Mouse (Mus musculus) layer of hippocampus, adult 9-10 months (tissue): ENCODE measurements at regions not wholly inside any gene's neighbourhood (a gene's known extent, or its start where the extent isn't known, plus 50 kb on each side); places are given as distances from the start of the nearest gene placed in this dataset.

ENCODE experiments used
- DNase-seq: peaks from one replicate; pipeline ENCODE4 v3.0.0; 2022; ENCODE audit warnings: low spot score

DNA sequence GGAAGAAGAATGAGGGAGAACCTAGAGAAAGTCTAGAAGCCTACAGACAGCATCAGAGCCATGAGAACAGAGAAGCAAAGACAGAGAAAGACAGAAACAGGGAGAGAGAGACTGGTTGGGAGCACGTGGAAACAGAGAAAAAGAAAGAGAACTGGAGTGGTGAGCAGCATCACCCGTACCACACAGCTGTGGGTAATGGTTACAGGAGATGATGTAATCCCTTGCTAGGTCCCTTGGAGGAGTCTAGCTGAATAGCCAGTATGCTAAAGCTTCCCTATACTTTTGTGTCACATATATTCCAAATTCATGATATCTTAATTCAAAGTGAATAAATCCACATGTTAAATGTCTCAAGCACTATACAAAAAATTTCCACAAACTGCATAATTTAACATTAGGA, 284.0 kb downstream of the 4930544G11Rik start:
- no peak for DNase-seq

DNA sequence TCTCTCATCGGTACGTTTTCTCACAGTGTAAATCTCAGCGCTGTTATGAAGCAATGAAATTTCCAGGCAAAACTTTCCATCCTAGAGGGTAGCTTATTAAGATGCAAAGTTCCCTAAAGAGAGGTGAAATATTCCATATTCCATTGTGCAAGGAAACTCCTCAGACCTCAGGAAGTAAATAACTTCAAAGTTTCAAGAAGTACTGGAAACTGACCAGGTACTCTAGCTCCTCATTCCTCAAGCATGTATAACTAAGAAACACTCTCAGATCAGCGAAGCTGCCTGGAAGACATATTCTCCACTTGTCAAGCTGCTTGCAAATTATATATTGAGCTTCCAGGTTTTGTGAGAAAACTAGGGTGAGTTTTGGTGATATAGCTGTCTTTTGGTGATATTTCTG, 279.8 kb upstream of the Mad2l1 start:
- no peak for DNase-seq

DNA sequence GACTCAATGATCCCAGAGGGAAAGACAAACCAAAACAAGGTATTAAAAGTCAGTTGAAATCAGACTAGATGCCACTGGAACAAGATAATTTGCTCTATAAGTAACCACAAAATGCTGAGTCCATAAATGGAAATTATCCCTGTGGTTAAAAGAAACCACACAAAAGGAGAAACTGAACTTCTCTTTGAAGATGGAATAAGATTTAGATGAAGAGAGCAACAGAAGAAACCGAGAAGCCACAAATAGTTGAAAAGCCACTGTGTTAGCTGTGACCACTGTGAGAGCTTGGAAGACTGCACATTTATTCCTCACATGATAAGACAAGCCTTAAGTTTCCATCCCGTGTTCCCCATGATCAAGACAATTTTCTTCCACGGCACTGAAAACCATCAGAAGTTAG, 271.8 kb upstream of the Mad2l1 start:
- no peak for DNase-seq

DNA sequence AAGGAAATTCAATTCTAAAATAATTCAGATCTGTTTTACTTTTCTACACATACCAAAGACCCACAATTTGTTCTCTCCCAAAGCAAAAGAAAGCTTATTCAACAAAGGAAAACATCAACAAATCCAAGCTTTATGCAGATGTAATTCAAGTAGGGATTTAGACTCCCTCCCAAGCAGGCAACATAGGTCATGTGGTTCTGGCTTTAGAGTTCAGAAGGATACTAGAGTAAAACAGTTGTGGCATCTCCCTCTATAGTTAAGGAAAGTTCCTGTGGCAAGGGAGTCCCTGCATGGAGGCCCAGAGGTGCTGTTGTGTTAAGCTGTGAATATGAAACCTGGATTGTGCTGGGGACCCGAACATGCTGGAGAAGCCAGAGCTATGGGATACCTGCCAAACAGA, 271.3 kb upstream of the Mad2l1 start:
- DNase-seq: no peak

DNA sequence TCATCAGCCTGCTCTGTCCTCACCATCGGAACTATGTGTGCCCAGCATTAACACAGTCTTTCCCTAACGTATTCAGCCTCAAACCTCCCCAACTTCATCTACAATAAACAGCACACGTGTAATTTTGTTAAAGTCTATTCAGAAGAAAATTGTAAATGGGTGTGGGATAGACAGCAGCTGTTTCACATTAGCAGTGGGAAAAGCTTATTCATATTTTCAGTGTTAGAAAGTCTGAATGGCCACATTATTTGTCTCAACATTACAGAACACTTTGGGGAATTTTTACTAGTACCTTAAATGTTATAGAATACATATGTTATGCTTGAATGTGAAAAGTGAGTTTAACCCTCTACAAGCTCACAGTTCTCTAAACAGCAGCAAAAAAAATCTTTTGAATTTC, 266.8 kb upstream of the Mad2l1 start:
- DNase-seq: no peak

DNA sequence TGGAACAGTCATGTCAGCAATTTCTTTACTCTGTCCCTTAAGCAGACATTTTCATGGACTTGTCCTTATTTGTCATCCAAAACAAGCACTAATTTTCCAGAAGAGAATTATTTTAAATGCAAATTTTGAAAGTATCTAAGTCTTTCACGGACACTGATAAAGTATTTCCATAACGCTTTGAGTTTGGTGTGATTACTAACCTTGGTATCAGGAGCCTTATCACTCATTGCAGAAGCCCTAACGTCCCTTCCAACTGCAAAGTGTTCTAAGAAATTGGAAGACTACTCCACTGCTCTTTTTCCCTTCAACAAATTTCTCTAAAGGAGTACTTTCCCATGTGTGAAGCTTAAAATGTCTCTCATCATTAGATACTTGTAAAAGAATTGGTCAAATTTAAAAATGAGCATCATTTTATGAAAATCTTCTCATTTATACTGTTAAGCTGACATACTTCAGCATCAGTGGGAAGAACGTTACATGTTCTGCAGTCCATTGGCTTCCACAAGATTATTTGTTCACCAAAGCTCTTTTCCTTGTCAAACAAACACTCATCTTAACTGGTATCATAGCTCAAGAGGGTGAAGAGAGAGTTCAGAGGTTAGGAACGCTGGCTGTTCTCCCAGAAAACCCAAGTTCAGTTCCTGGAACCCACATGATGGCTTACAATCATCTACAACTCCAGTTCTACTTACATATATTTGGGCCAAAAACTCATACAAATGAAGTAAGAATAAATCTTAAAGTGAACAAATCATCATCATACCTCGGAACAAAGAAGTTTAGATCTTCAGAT, 263.6 kb upstream of the Mad2l1 start:
- DNase-seq: no peak

DNA sequence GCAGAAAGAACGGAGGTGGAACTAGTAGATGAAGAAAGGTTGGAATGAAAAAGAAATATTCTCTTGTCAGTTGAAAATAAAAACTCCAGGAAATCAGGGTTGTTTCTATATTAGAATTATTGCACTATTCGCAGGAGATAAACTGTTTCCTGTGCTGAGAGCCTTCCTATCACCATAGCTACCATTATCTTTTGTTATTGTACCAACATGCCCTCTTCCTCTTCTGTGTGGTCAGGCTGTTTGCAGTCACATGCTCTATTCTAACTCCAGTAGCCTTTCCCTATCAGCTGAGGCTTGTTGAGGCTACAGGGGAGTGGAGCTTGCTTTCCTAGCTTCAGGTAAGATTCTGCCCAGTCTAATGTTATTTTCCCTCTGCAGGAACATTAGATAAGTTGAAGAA, 263.0 kb upstream of the Mad2l1 start:
- DNase-seq: no peak

DNA sequence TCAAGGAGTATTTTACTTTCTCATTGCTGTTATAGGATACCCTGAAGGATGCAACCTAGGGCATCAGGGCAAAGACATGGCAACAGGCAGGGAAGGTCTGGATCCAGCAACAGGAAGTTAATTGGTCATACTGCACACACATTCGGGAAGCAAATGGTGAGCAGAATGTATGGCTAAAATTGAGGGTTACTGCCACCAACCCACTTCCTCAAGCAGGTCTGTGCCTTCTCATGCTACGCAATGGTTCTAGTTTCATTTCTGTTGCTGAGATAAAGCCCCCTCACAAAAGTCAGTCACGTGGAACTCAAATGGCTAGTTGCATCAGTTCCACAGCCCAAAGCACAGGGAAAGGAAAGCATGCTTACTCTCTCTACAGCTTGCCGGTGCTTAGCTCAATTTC, 260.5 kb upstream of the Mad2l1 start:
- no peak for DNase-seq

DNA sequence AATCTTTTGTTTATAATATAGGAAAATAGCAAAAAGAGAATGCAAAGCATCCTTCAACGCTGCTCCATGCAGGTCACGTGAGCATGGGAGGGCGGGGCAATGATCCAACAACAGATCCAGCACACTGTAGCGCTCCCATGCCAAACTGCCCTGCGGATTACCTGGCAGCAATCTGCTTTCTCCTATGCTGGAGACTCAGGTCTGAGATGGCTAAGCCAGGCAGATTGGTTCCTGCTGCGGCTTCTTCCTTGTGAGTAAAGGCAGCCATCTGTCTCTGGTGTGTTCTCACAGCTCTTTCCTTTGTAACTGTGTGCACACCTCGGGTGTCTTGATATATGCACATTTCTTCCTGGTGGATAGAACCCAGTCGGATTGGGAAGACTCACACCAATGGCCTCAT, 254.5 kb upstream of the Mad2l1 start:
- no peak for DNase-seq

DNA sequence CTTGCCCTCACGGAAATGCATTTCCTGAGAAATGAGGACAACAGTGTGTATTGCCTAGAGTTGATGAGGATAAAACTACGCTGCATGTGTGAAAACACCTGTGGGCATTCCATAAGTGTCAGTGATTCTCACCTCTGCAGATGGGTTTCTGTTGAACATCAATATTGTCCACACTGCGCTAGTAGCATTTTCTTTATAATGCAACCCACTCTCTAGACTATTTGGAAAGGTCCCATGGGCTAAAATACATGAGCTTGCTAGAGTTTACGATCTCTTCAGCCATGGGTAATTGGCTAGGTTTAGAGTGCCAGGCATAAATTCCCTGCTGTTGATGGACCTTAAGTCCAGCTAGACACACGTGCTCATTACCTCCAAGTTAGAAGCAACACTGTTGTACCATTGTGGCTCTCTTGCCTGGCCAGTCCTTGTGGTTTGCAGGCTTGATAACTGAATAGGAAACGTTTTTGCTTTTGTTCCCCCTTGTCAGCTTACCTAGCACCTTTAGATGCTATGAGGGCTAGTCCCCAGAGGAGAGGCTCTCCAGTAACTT, 252.5 kb upstream of the Mad2l1 start:
- DNase-seq: no peak

DNA sequence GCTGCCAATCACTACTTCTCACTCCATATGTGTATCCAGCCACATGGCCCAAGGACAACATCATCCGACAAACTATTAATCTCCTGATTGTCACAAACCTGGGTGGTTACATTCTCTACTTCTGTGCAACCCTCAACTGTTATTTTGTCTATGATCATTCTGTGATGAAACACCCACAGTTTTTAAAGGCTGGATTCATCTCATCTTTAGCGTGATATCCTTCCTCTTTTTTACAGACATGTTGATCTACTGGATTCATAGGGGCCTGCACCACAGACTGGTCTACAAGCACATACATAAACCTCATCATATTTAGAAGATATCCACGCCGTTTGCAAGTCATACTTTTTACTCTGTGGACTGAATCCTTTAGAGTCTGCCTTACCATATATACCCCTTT, 251.7 kb upstream of the Mad2l1 start:
- no peak for DNase-seq

DNA sequence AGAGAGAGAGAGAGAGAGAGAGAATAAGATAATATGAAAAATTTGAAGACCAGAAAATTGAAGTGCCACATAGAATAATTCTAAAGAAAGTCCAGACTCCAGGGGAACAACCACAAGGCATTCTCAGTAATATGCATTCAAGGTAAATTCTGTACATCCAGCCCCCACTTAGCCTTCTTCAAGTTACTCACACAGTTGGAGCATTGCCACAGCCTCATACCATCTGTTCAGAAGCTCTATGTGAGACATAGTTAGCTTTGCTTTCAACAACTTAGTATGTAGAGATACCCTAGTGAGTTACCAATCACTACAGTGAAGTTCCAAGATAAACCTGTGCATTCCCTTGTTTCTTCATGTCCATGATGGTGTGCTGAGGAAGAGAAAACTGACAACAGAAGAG, 247.6 kb upstream of the Mad2l1 start:
- DNase-seq: no peak

DNA sequence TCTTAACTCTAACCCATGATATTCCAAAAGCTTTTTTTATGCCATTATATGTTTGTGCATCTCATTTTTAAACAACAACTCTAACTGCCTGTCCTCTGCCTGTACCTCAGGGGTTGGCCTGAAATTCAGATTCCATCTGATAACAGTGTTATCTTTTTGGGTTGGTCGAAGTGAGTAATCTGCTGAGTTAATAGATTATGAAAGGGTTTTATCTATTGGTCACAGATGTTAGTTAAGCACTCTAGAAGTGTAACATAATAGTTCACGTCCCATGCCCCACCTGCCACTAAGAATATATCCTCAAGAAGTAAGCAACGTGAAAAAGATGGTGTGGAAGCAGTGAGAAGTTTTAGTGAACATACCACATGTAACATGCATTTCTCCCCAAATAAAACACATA, 246.0 kb upstream of the Mad2l1 start:
- no peak for DNase-seq

DNA sequence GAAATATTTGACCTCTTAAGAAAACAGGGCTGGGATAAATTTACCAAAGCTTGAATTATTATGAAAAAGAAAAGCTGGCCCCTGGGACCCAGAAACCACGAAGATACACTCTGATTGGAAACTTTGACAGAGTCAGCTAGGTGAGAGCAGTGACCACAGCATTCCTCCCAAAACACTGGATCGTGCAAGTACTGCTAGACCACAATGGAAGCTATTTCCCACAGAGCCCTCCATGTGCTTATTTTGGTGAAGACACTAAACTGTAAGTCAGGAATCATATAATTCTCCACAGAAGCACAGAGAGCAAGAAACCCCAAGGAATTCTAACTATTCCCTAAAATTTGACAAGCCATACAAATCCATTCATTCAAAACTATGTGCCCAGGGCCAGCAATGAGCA, 243.6 kb upstream of the Mad2l1 start:
- no peak for DNase-seq

DNA sequence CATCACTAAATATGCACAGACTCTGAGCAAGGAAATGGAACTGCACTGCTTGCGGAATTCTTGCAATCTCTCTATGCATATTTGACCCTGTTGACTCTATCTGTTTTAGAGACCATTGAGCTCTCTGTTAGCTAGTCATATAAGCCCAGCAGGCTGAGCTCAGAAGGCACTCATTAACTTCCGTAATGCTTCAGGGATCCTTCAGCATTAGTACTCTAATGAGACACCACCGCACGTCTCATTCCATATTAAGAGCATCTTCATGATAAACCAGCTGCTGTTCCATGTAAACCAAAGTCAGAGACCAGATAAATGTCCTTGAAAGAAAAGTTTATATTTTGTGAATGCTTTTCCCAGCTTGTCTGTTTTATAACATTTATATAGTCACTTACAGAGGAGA, 237.1 kb upstream of the Mad2l1 start:
- DNase-seq: no peak

DNA sequence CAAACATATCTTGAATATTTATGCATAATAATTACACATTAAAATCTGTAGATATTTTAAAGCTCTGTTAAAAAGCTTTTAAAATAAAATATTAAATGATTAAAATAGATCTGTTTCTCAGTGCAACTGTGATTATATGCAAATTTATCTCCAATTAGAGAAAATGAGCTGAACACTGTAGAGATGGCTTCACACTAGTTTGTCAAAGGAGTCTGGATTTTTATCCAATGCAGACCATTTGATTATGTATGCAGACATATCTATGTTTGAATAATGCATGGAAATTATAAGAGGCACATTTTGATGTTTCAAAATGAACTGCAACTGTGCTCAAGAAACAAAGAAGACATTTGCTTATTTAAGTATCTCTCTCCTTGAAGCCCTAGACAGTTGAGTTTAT, 235.0 kb upstream of the Mad2l1 start:
- DNase-seq: no peak

DNA sequence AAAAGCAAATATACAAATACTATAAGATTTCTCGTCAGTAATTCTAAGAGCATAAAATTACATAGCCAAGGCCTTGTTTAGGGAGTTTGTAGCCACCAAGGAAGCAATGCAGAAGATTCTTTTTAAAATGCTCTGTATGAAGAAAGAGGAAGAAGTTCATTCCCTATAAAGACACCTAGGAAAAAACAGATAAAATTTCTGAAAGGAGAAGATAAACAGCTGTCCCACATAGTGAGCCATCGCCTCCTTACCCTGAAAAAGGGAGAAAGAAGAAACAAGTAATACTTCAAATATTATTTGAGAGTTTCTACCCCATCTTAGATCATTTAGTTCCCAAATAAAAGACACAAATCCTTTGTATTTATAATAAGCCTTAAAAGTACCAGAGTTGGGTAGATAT, 190.3 kb upstream of the Mad2l1 start:
- DNase-seq: no peak

DNA sequence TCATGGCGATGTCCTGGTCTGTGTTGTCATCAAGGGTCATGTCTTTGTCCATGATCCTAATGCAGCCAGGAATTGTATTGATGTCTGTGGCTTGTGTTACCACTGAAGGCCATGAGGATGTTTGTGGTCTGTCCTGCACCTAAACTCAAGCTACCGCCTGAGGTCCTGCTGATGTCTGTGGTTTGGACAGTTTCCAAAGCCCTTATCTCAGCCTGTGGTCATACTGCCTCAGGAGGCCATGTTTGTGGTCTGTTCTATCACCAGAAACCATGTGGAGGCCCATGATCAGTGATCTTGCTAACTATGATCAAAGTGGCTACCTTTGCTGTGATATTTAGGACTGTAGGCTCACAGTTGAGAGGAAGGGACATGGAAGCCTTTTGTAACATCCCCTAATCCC, 187.8 kb upstream of the Mad2l1 start:
- DNase-seq: no peak

DNA sequence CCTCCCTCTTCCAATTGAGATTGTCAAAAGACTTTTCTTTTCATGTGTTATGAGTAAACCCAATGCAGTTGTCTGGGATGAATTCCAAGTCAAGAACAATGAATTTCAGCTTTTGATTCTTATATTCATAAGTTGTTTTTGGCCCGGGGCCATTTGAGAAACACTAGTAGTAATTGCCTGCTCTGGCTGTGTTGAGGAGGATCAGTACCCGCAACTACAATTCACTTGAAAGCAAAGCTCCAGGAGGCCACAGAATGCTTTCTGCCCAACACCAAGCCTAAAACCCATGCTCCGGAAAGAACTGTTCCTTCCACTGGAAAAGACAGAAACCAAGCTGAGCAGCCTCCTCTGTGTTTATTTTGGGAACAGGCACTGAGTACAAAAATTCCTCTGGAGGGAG, 174.1 kb upstream of the Mad2l1 start:
- peak; percentile 2 for DNase-seq

DNA sequence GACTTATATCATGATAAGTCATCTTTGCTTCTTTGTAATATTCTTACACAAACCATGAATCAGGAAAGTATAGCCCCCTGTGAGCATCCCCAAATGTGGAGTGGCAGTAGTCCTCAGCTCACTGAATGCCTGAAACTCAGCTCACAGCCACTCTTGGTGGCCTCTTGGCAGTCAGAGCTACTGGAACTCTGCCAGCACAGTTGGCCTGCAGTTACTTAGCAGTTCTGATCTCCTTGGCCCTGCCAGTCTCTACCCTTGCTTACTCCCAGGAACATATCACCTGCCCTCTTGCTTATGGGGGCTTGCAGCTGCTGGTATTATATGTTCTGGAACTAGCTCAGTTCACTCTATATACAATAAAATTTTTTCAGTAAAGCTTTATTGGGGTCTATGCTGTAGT, 167.9 kb upstream of the Mad2l1 start:
- no peak for DNase-seq

DNA sequence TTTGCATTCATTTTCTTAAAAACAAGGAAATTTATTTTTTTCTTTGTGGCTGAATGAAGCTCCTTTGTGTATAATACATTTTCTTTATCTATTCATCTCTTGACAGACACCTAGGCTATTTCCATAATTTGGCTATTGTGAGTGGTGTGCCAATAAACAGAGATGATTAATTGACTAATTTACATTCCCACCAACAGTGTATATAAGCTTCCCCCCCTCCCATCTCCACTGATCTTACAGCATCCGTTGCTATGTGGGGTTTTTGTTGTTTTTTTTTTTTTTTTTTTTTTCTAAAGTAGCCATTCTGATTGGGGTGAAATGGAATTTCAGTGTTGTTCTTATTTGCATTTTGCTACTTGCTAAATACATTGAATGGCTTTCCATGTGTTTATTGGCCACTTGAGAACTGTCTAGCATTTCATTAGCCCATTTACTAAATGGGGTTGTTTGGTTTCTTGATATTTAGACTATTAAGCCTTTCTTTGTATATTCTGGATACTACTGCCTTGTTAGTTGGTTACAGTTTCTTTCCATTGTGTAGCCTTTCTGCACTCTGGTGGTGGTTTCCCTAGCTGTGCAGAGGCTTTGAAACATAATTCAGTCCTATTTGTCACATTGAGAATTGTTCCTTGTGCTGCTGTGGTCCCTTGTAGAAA, 153.8 kb upstream of the Mad2l1 start:
- no peak for DNase-seq

DNA sequence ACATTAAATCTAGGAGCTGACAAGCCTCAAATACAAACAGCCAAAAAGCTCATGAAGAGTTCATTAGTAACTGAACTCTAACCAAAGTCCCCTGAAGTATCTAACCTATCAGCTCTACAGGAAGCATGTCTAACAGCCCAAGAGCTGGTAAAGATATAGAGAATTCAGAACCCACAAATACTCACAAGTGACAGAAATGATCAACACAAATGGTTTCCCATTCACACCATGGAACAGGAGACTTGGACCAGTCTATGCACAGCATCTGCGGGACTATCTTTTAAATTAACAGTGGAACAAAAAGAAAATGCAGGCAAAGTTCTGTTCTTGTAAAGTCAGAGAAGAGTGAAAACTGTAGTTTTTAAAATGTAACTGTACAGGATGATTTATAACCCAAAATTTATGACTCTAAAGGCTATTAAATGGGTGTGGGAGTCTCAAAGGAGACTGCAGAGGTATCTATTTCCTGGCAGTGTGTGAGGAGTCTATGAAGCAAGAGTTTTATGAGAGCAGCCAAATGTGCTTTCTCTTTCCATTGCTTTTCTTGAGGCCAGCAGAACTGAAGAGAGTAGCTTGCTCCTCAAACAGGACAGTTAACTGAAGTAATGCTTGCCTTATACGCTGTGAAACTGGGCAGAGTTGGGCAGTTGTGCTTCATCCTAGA, 152.7 kb upstream of the Mad2l1 start:
- no peak for DNase-seq

DNA sequence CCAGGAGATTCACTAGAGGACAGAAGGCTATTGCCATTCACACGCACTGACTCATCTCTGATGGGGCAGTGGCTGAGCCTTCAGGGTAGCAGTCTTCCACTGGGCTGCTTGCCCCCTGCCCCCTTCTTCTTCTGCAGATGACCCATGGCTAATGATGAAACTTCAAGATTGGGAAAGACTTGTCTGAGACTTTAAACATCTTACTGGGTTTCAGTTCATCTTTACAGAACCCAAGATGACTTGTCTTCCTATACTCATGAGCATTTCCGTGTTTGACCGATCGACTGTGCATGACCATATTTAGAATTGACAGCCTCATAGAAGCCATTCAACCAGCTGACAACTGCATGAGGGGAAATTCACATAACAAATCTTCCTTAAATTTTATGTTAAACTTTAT, 140.0 kb upstream of the Mad2l1 start:
- no peak for DNase-seq
